Mouse (Mus musculus) stomach, postnatal 0 days (tissue): ENCODE measurements around the gene Ttc7.

Source experiments
- CTCF ChIP-seq: IDR thresholded peaks from 2 replicates; pipeline ENCODE4 v1.5.1; 2016; ENCODE audit warnings: antibody characterized with exemption, low read depth, mild to moderate bottlenecking, moderate library complexity
- EP300 ChIP-seq: optimal IDR thresholded peaks from 2 replicates; pipeline ENCODE3; 2016; ENCODE audit warnings: antibody characterized with exemption

- TF ChIP-seq CTCF (no peak), EP300 (no peak)
Observed at GRCm38 (mm10) chr17:87328177-87328768, 45.6 kb downstream of the Ttc7 start.
